Mouse (Mus musculus): ENCODE measurements around the gene Figla.
"Not testable (repeated sequence)": the region's sequence is repeated elsewhere in the genome, so short reads cannot be mapped to it uniquely, and the experiment has no call there.

Gene Figla

GRCm38 (mm10) chr6:86015871-86016270 is at the start of gene Figla:
Gene Figla, plus strand, starts transcription at chr6:86016171.
- DNase-seq (ENCODE audit: low spot score): no peak

DNA sequence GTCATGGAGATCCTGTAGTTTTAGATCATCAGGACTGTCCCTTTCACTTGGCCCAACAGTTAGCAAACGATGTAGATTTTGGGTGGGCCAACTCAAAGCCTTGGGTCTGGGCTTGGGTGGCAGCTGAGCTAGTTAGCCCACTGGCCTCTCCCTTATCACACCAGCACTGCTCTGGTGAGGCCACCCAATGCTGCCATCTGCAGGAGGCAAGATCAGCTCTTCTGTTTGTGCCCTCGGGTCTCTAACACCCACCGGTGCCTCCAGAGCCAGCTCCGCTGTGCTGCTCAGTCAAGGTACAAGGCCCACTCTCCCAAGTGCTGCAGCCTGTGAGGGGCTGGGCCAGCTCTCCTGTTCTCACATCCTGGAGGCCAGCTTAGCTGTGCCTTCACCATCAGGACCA is 49.3 kb upstream of the Figla start:
- DNase-seq (ENCODE audit: low spot score): no peak

GRCm38 (mm10) chr6:85969889-85970288 is 46.1 kb upstream of the Figla start:
- no peak for DNase-seq (ENCODE audit: low spot score)

- no peak for DNase-seq (ENCODE audit: low spot score)
Observed at GRCm38 (mm10) chr6:85972699-85973098, 43.3 kb upstream of the Figla start.

- DNase-seq (ENCODE audit: low spot score): no peak
Observed at GRCm38 (mm10) chr6:85973336-85973735, 42.6 kb upstream of the Figla start.

GRCm38 (mm10) chr6:85974941-85975617 is 40.9 kb upstream of the Figla start:
- no peak for DNase-seq (ENCODE audit: low spot score)

GRCm38 (mm10) chr6:85975761-85976160 is 40.2 kb upstream of the Figla start:
- DNase-seq (ENCODE audit: low spot score): no peak

- DNase-seq (ENCODE audit: low spot score): no peak
Observed at GRCm38 (mm10) chr6:85976242-85976641, 39.7 kb upstream of the Figla start.

DNA sequence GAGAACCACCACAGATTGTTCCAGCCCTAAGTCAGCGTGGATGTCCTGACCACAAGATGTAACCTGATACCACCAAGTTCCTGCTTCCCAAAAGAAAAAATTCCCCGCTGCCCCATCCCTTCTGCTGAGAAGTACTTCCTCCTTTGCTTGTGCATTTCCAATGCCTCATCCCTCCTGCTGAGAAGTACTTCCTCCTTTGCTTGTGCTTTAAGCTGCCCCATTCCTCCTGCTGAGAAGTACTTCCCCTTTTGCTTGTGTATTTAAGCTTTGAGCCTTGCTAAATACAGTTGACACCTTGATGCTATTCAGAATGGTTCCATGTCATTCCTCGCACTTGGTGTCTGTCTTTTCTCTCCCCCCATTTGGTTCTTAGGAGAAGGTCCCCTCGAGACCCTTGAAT is 37.2 kb upstream of the Figla start:
- not testable (repeated sequence) for DNase-seq (ENCODE audit: low spot score)

GRCm38 (mm10) chr6:85984351-85984750 is 31.6 kb upstream of the Figla start:
- no peak for DNase-seq (ENCODE audit: low spot score)

GRCm38 (mm10) chr6:85989570-85989969 is 26.4 kb upstream of the Figla start:
- DNase-seq (ENCODE audit: low spot score): not testable (repeated sequence)

DNA sequence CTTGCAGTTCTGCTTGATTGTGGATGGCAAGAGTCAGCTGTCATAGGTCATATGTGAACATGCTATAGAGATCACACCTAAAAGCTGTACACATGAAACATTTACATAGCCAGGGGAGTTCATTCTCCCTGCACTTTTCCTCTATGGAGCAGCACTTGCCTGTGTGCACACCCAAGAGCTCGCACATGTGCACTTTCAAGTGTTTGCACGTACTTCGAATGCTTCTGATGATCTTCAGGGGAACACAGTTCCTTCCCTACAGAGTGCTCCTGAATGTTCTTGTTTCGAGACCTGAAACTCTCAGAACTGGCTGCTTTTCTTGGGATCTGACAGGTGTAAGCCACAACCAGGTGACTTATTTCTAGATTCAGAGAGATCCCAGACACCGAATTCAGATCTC is 25.2 kb upstream of the Figla start:
- not testable (repeated sequence) for DNase-seq (ENCODE audit: low spot score)

DNA sequence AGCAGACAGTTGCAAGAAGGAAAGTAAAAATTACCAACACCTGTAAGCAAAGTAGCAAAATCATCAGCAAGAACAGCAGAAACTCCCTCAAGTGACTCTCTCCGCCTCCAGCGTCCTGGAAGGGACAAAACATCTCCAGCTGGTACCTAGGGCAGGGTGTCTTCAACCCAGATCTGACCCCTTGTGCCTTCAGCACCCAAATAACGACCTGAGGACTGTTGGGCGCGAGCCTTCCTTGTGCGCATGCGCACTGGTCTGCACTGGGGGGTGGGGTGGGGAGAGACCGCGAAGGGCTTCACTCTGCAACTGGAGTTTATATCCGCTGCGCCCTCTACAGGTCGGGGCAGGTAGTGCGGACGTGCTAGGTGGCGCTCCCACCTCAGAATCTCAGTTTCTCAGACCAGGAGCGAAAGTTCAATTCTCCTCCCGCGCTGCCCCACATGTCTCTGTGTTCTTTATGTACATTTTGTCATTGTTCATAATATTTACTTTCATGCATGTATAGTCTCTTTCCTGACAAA is 12.5 kb upstream of the Figla start:
- DNase-seq (ENCODE audit: low spot score): no peak

DNA sequence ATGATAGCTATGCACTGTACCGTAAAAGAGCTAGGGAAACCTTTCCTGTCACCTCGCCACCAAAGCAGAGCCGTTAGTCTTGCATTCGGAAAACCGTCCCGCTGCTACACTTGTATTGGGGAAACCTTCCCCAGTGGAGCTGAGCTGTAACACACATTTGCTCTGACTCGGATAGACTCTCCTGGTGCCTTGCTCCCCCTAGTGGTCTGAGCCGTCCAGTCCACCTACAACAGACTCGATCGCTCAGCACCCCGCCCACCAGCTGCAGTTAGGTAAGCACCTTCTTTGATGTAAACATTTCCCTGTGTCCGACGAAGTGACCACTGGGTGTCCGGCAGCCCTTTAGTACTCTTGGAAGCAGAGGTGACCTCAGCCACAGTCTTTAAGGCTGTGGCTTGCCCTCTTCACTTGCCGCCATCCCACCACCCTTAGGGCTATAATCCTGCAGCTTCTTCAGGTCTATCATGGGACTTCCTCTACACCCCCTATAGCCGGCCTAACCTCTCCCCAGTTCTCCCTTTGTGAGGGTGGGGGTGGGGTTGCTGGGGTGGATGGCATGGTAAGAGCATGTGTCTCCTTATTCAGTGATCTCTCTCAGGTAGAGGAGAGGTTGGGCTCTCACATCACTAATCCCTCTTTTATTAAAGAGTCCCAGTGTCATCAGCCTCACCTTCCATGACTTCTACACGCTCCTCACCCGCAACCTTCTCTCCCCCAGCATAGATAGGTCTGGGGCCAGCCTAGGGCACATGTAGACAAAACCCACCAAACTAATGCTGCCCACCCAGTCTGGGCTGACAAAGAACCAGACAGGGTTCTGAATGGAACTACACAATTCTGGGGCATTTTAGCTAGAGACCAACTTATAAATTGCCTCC is 11.5 kb upstream of the Figla start:
- DNase-seq (ENCODE audit: low spot score): peak; percentile 32

DNA sequence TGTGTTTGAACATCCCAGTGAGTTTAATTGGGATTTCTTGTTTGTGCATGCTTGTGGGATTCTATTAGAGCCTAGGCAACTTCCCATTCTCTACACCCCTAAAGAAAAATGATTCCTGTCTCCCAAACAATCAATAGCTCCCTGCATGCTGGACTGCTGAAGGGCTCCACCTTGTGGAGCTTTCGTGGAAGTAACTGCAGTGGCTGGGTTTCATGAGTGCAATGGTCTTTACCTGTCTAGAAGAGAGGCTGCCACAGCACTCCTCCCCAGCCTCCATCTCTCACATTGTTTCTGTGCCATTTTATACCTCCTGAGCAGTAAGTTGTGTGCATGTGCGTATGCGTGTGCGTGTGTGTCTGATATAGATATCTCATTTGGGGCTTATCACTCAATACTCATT is 6.0 kb upstream of the Figla start:
- no peak for DNase-seq (ENCODE audit: low spot score)

DNA sequence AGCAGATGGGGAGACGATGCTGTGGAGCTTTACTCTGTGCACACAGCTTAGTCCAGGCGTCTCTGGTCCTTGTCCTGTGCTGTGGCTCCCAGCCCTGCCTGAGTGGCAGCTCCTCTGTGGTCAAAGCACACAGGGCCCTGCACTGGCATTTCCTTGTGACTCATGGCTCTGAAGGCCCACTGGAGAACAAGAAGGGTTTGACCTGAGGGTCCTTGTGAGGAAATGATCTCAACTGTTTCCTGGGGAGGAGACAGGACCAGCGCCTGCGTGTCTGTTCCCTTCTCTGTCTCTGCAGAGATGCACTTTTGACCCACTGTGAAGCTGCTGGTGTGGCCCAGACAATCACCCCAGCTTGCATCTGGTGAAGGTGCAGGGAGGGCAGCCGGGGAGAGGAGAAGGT is 1.2 kb upstream of the Figla start:
- not testable (repeated sequence) for DNase-seq (ENCODE audit: low spot score)

- DNase-seq (ENCODE audit: low spot score): no peak
Observed at GRCm38 (mm10) chr6:86016793-86017350, 901 bp downstream of the Figla start.

DNA sequence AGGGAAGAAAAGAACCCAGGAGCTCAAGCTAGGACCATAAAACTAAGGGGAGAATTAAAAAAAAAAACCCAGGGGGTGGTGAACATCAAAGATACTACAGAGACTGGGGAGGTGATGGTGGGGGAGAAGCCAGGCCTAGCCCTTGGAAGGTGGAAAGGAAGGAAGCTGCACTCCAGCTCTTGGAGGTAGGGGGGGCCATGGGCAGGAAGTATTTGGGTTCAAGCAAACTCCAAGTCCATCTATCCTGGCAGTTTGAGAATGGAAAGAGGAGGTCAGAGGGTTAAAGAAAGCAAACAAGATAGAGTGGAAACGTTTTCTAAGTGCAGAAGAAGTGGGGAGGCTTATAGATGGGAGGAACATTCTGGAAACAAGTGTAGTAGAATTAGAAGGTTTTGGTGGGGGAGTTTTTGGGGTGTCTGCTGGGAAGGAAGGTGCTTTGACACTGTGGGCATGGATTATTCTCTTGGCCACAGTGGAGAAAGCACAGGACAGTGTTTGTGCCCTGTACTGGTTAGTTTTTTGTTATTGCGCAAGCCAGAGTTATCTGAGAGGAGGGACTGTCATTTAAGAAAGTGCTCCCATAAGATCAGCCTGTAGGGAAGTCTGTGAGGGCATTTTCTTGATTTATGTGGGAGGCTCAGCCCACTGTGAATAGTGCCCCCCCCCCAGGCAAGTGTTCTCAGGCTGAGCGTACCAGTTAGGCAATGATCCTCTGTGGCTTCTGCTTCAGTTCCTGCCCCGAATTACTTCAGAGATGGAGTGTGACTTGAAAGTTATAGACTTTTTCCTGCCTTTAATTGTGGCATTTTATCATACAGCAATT is 3.7 kb downstream of the Figla start:
- DNase-seq (ENCODE audit: low spot score): no peak

DNA sequence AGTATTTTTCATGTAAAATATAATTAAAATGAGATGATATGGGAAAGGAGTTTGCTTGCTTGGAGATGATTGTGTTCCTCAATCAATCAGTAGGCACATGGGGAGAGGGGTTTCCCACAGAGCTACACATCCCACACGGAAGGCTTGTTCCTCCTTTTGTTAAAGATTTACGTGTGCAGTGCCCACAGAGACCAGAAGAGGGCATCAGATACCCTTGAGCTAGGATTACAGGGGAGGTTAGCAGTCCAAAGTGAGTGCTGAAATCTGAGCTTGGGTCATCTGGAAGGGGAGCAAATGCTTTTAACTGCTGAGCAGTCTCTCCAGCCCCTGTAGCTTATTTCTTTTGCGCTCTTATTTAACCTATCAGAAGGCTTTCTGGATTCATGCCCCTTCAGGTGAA is 5.0 kb downstream of the Figla start:
- no peak for DNase-seq (ENCODE audit: low spot score)

GRCm38 (mm10) chr6:86026632-86027292 is 10.8 kb downstream of the Figla start:
- no peak for DNase-seq (ENCODE audit: low spot score)

- DNase-seq (ENCODE audit: low spot score): no peak
Observed at GRCm38 (mm10) chr6:86028150-86028549, 12.2 kb downstream of the Figla start.
